Mouse (Mus musculus) E14TG2a.4 (cell line): Measurements from ENCODE around the gene Coro1a.
A peak's percentile ranks its signal among the peaks of the same experiment; 100 is the strongest.

ENCODE experiments used
- H3K27me3 ChIP-seq: 2 replicates; pipeline ENCODE4 v1.6.1; 2014; ENCODE audit warnings: low read length, control low read depth; ENCODE audit not compliant: insufficient read depth
- H3K36me3 ChIP-seq: 2 replicates; pipeline ENCODE4 v1.6.1; 2014; ENCODE audit warnings: low read length, control low read depth; ENCODE audit not compliant: insufficient read depth
- H3K4me1 ChIP-seq: replicated peaks from 2 replicates; pipeline ENCODE4 v1.6.1; 2014; ENCODE audit warnings: low read depth, low read length, control low read depth
- H3K4me3 ChIP-seq: replicated peaks from 2 replicates; pipeline ENCODE4 v1.5.1; 2014; ENCODE audit warnings: mild to moderate bottlenecking, low read length
- H3K9me3 ChIP-seq: 2 replicates; pipeline ENCODE4 v1.6.1; 2014; ENCODE audit warnings: low read length, control low read depth
- CTCF ChIP-seq: conservative IDR thresholded peaks from 2 replicates; pipeline ENCODE4 v1.5.1; 2014; ENCODE audit warnings: low read length
- NANOG ChIP-seq: IDR thresholded peaks from 2 replicates; pipeline ENCODE4 v1.6.1; 2014; ENCODE audit warnings: borderline replicate concordance, low read length, mixed read lengths
- POU5F1 ChIP-seq: IDR thresholded peaks from 2 replicates; pipeline ENCODE4 v1.6.1; 2014; ENCODE audit warnings: low read length, borderline replicate concordance

The Coro1a gene

GRCm38 (mm10) chr7:126707442-126708174 is at the start of gene Coro1a:
TSS of gene Coro1a (minus strand) at chr7:126707787.
- peaks cover 28% of the 10 kb centered on the region for H3K4me1 ChIP-seq
- no peaks in the 10 kb centered on the region for H3K9me3 ChIP-seq
- no peak within 1 kb of the TSS for H3K4me3 ChIP-seq

GRCm38 (mm10) chr7:126754866-126755265 is 47.3 kb upstream of the Coro1a start:
- Histone ChIP-seq H3K27me3 (no peaks in the 10 kb centered on the region), H3K4me1 (peaks cover 27% of the 10 kb centered on the region), H3K9me3 (no peaks in the 10 kb centered on the region), H3K4me3 (0 out of 2 replicates have a peak overlapping the region, but pooled peaks have one; percentile 10), H3K36me3 (no peaks in the 10 kb centered on the region)
- TF ChIP-seq CTCF (peak; percentile 93), NANOG (no peak)

More at GRCm38 (mm10) chr7:126707442-126708174, at the start of gene Coro1a:
- peaks cover 36% of the 10 kb centered on the region for H3K27me3 ChIP-seq
- no peaks in the 10 kb centered on the region for H3K36me3 ChIP-seq
- TF ChIP-seq POU5F1 = no peak

GRCm38 (mm10) chr7:126749582-126750343 is 42.2 kb upstream of the Coro1a start:
- no peaks in the 10 kb centered on the region for H3K36me3 ChIP-seq
- H3K4me3 ChIP-seq = peak overlapping the region; percentile 43; the same call in 1 of the 2 replicates
- TF ChIP-seq CTCF (peak; percentile 18; the same call in 1 of the 2 replicates), POU5F1 (no peak), NANOG (no peak)
- no peaks in the 10 kb centered on the region for H3K9me3 ChIP-seq
- no peaks in the 10 kb centered on the region for H3K27me3 ChIP-seq
- H3K4me1 ChIP-seq = peaks cover 47% of the 10 kb centered on the region

DNA sequence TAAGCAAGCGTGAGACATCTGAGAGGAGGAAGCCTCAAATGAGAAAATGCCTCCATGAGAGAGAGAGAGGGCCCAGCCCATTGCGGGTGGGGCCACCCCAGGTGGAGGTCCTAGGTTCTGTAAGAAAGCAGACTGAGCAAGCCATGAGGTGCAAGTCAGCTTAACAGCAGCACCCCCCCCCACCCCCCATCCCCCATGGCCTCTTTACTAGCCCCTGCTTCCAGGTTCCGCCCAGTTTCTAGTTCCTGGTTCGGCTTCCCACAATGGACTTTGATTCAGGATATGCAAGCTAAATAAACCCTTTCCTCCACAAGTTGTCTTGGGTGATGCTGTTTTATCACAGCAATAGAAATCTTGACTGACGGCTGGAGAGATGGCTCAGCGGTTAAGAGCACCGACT is 41.2 kb upstream of the Coro1a start:
- peaks cover 41% of the 10 kb centered on the region for H3K4me1 ChIP-seq
- TF ChIP-seq NANOG (no peak), POU5F1 (no peak), CTCF (no peak)
- H3K4me3 ChIP-seq = no peak overlapping the region

DNA sequence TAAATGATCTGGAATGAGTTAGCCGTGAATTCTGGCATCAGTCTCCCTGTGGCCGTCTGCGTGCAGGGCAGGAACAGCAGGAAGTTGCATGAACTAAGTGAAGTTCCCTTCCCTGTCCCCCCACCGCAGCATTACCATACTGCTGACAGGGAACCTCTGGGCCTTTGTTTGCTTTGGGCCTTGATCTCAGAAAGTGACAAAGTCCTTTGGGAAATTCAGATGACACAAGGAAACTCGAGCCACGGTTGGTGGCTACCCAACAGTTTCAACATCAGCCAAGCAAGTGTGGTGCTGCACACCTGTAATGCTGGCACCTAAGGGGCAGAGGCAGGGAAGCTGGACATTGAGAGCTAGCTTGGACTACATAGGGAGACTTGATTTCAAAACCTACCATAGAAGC is 39.2 kb upstream of the Coro1a start:
- H3K4me1 ChIP-seq = peaks cover 48% of the 10 kb centered on the region
- no peak for TF ChIP-seq POU5F1
- no peak for TF ChIP-seq CTCF
- H3K36me3 ChIP-seq = no peaks in the 10 kb centered on the region
- no peaks in the 10 kb centered on the region for H3K9me3 ChIP-seq
- no peaks in the 10 kb centered on the region for H3K27me3 ChIP-seq
- H3K4me3 ChIP-seq = no peak overlapping the region

More for the DNA sequence above, 41.2 kb upstream of the Coro1a start:
- Histone ChIP-seq H3K27me3 (no peaks in the 10 kb centered on the region), H3K36me3 (no peaks in the 10 kb centered on the region), H3K9me3 (no peaks in the 10 kb centered on the region)

GRCm38 (mm10) chr7:126746066-126746465 is 38.5 kb upstream of the Coro1a start:
- H3K9me3 ChIP-seq = no peaks in the 10 kb centered on the region
- no peaks in the 10 kb centered on the region for H3K27me3 ChIP-seq
- no peak overlapping the region for H3K4me3 ChIP-seq
- H3K4me1 ChIP-seq = peaks cover 48% of the 10 kb centered on the region
- TF ChIP-seq POU5F1 (no peak), CTCF (no peak), NANOG (no peak)
- no peaks in the 10 kb centered on the region for H3K36me3 ChIP-seq

DNA sequence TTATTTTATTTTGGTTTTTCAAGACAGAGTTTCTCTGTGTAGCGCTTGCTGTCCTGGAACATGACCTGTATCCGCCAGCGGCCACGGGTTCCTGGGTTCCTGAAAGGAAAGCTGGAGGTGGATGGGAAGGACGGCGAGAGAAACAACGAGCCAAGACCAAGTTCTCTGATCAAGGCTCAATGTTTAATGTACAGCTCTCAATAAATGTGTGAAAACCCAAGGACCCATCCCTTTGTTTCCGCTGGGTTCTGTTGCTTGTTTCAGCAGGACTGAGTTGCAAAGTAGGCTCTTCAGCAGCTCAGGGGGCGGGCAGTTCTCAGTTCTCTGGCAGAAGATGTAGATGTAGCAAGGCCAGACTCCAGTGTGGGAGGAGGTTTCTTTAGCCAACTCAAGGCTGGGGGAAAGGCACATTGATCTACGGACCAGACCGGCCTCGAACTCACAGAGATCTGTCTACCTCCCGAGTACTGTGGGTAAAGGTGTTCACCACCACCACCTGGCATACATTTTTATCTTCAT is 34.4 kb upstream of the Coro1a start:
- no peaks in the 10 kb centered on the region for H3K36me3 ChIP-seq
- no peaks in the 10 kb centered on the region for H3K9me3 ChIP-seq
- H3K4me3 ChIP-seq = no peak overlapping the region
- no peak for TF ChIP-seq POU5F1
- no peak for TF ChIP-seq NANOG
- 0 out of 2 replicates have a peak, but pooled peaks cover 11% of the 10 kb centered on the region for H3K27me3 ChIP-seq
- H3K4me1 ChIP-seq = peaks cover 45% of the 10 kb centered on the region

DNA sequence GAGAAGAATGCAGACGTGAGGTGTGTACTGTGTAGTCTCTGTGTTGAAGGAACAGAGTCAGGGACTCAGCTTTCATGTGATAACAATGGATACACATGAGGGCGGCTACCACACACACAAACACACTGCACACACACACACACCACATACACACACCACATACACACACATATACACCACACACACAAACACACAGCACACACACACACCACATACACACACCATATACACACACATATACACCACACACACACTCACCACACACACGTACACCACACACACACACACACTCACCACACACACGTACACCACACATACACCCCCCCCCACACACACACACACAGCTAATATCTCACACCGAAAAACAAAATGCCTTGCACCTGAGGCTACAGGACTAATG is 33.9 kb upstream of the Coro1a start:
- Histone ChIP-seq H3K4me3 (no peak overlapping the region), H3K36me3 (no peaks in the 10 kb centered on the region), H3K9me3 (no peaks in the 10 kb centered on the region), H3K4me1 (peaks cover 39% of the 10 kb centered on the region), H3K27me3 (0 out of 2 replicates have a peak, but pooled peaks cover 11% of the 10 kb centered on the region)
- TF ChIP-seq CTCF (no peak), POU5F1 (no peak), NANOG (no peak)

DNA sequence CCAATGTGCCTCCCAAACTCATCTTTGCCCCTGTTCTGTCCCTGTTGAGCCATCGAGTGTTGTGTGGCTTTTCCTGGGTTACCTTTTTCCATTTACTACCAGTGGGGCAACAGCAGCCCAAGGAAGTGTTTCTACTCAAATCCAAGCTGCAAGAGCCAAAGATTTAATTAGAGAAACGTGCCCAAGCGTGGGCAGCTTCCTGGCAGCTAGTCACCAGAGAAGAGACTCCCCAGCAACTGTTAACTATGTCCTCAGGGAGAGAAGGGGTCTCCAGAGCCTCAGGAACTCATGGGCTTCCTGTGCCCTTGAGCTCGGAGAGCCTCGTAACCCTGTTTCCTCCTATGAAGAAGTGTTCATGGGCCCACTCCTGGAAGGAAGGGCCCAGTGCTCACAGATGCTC is 33.4 kb upstream of the Coro1a start:
- Histone ChIP-seq H3K4me1 (peaks cover 34% of the 10 kb centered on the region), H3K36me3 (no peaks in the 10 kb centered on the region), H3K4me3 (no peak overlapping the region), H3K27me3 (0 out of 2 replicates have a peak, but pooled peaks cover 11% of the 10 kb centered on the region), H3K9me3 (no peaks in the 10 kb centered on the region)
- TF ChIP-seq CTCF = no peak
- TF ChIP-seq POU5F1 = no peak
- TF ChIP-seq NANOG = no peak
